Mouse (Mus musculus): ENCODE measurements around the gene C3ar1. TPM values are rescaled to one million over a fixed set of nuclear protein-coding genes. Genes with fewer than 3 reads are reported as not detected.

C3ar1 gene
- total RNA-seq, 2 experiments from 2014 or later = 4.4 to 5.0 TPM

- ATAC-seq (ENCODE audit: poor library complexity, severe bottlenecking) = no peak
Measured at GRCm38 (mm10) chr6:122832880-122833279, 23.1 kb downstream of the C3ar1 start.

- ATAC-seq (ENCODE audit: poor library complexity, severe bottlenecking) = peak; percentile 64
Measured at GRCm38 (mm10) chr6:122828086-122828485, 27.9 kb downstream of the C3ar1 start.

DNA sequence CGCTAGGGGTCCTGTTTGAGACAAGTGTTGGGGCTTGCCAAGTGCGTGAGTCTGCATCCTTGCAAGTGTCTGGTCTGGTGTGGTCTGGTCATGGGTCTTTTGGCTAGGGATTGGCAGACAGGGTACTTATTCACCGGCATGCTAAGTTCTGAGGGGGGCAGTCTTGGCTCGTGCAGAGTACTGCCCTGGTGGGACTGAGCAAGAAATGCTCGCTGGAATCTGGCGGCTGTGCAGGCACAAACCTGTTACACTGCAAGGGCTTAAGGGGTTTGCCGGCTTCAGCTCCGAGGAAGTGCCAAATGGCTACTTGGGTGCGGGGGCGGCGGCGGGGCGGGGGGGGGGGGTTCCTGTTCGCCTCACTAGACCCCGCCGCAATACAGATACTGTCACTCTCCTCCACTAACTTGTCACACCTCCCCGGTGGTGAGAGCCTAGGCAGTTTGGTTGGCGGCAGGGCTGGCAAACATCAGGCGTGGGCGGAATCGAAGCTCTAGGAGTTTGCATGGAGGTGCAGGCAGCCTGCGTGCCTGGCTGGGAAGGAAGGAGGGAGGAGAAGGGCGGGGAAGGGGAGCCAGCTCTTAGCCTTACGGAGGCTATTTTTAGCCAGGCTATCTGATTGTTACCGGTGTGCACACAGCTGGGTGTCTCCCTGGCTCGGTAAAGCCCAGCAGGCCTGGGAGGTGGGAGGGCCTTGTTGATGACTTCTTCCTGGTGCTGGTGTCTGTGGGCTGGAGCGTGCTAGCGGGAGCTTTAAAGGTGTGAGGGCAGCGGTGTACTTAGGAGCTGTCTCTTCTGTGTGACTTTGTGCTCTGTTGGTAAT is 29.8 kb downstream of the C3ar1 start:
- ATAC-seq (ENCODE audit: poor library complexity, severe bottlenecking) = peak; percentile 79

DNA sequence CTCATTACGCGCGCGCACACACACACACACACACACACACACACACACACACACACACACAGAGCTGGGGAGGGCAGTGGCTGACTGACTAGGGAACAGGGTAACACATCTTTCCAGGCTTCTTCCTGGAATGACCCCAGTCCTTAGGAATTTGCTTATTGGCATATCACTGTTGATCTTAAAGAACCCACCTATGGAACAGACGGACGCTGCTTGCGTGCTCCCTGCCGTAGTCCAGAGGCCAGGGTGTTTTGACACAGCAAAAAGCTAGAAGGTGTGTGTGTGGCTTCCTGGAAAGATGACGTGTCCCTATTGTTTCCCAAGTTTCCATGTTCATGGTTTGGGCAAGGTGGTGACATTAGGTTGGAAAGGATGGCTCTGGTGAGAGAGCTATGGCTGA is 30.8 kb downstream of the C3ar1 start:
- ATAC-seq (ENCODE audit: poor library complexity, severe bottlenecking) = no peak

GRCm38 (mm10) chr6:122824086-122824485 is 31.9 kb downstream of the C3ar1 start:
- no peak for ATAC-seq (ENCODE audit: poor library complexity, severe bottlenecking)

DNA sequence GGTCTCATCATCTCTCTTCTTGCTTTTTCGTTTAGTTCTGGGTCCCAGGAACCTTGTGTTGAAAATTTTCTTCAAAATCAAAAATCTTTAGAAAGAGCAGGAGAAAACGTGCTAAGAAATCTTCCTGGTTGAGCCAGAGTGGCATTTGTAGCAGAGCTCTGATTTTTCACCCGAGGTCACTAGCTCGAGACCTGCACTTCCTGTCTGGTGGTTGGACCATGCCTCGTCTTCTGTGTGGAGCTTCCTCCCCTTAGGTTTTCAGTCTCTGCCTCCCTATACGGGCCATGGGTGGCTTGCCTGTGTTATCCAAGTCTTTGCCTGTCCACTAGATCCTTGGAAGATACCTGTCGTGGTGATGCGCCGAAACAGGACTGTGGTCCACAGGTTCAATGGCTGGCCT is 34.1 kb downstream of the C3ar1 start:
- peak; percentile 37 for ATAC-seq (ENCODE audit: poor library complexity, severe bottlenecking)

GRCm38 (mm10) chr6:122820799-122821650 is 34.9 kb downstream of the C3ar1 start:
- ATAC-seq (ENCODE audit: poor library complexity, severe bottlenecking) = peak; percentile 10; the same call in 1 of the 2 replicates

DNA sequence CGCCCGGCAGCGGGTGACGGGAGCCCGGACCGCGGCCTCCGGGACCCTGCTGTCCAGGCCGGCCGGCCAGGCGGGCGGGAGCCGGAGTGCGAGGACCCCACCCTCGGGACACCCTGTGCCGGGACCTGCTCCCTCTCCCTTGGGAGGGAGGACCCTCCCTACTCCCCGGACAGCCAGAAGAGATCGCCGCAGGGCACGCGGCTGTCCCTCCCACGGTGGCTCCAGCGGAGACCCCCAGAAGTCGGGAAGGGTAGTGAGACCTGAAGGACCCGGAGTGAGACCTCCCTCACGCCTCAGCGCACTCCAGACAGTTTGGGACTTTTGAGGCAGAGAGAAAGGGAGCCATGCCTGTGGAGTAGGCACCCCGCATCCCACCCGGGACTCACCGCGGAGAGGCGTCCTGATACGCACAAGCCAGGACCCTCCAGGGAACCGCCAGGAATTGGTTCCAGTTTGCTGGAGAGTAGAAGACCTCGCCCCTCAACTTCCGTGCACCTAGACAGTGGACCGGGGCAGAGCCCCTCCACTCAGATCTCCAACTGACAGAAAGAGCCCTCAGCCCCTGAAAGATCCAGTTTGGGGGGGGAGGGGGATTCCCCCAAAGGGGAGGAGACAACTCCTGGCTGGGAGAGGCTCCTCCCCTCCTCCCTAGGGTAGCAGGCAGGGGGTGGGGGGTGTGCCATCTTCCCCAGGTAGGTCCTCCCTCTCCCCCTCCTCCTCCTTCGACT is 35.7 kb downstream of the C3ar1 start:
- peak; percentile 28 for ATAC-seq (ENCODE audit: poor library complexity, severe bottlenecking)

DNA sequence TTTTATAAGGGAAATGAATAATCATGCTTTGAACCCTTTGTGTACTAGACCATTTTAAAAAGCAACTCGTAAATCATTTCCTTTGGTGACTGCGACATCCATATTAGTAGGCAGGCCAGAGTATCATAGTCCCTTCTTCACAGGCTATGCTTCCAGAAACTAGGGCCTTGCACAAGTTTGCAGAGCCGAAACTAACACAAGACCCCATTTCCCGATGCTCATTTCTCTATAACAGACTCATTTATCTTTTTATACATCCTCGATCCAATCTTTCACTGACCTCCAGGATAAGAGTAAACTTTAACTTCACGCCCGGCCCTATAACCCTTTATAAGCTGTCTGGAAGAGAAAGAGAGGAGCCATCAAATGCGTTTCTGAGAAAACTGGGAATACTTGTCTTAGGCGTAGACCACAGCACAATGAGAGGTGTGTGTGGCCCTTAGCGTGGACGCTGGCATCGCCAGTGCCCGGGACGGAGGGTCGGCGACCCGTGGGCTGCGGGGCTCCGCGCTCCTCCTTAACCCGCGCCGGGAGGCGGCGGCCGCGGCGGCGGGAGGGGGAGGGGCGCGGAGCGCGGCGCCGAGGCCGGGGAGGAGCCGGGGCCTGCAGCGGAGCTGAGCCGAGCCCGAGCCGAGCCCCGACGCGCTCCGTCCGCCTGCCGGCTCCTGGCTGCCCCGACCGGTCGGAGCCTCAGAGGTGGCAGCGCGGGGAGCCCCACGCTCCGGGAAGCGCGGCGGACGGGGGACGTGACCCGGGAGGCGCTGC is 36.5 kb downstream of the C3ar1 start, which contains the start of gene Foxj2:
TSS of gene Foxj2 (plus strand) at position 609 of the 765 bp plus-strand sequence.
- peak; percentile 85 for ATAC-seq (ENCODE audit: poor library complexity, severe bottlenecking)

DNA sequence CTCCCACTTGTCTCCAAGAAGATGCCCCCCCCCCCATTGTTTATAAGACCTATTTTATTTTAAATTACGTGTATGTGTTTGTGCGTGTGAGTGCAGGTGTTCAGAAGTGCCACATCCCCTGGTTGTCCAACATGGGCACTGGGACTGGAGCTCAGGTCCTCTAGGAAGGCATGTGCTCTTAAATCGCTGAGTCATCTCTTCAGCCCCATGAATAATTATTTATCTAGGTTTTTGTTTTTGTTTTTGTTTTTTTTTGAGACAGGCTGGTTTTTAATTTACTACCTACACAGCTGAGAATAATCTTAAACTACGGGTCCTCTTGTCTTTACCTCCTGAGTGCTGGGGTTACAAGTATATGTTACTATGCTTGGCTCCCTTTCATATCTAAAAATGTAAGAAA is 42.3 kb downstream of the C3ar1 start:
- ATAC-seq (ENCODE audit: poor library complexity, severe bottlenecking) = no peak

GRCm38 (mm10) chr6:122812716-122813115 is 43.2 kb downstream of the C3ar1 start:
- no peak for ATAC-seq (ENCODE audit: poor library complexity, severe bottlenecking)

DNA sequence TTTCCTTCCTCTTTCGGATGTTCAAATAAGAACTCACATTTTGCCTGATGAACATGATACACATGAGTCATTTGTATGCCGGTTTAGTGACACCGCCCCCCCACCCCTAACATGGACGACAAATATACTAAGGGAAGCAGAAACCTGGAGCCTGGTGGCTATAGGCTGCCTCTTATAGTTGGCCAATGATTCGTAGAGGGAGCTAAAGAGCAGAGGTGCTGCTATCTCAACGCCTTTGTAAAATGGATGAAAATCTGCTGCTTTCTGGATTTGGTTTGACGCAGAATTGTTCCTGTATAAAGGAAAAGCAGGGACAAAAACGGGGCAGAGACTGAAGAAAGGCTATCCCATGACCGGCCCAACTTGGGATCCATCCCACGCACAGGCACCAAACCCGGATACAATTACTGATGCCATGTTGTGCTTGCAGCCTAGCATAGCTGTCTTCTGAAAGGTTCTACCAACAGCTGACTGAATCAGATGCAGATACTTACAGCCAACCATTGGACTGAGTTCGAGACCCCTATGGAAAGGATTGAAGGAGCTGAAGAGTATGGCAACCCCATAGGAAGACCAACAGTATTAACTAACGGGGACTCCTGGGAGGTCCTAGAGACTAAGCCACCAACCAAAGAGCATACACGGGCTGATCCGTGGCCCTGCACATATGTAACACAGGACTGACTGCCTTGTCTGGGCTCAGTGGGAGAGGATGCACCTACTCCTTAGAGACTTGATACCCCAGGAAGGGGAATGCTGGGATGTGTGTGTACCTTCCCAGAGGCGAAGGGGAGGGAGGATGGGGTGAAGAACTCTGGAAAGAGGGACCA is 44.0 kb downstream of the C3ar1 start:
- peak; percentile 43 for ATAC-seq (ENCODE audit: poor library complexity, severe bottlenecking)

- peak; percentile 72 for ATAC-seq (ENCODE audit: poor library complexity, severe bottlenecking)
Measured at GRCm38 (mm10) chr6:122811280-122811652, 44.7 kb downstream of the C3ar1 start.

GRCm38 (mm10) chr6:122810615-122811279 is 45.2 kb downstream of the C3ar1 start:
- ATAC-seq (ENCODE audit: poor library complexity, severe bottlenecking) = peak; percentile 82

- peak; percentile 22 for ATAC-seq (ENCODE audit: poor library complexity, severe bottlenecking)
Measured at GRCm38 (mm10) chr6:122810022-122810614, 45.8 kb downstream of the C3ar1 start.

- peak; percentile 78 for ATAC-seq (ENCODE audit: poor library complexity, severe bottlenecking)
Measured at GRCm38 (mm10) chr6:122804418-122804817, 51.5 kb downstream of the C3ar1 start.

- ATAC-seq (ENCODE audit: poor library complexity, severe bottlenecking) = peak; percentile 52
Measured at GRCm38 (mm10) chr6:122801801-122802514, 54.0 kb downstream of the C3ar1 start.

GRCm38 (mm10) chr6:122801301-122801800 is 54.6 kb downstream of the C3ar1 start, which contains the start of gene Slc2a3:
Gene Slc2a3 (minus strand): TSS chr6:122801640.
- peak; percentile 54 for ATAC-seq (ENCODE audit: poor library complexity, severe bottlenecking)
